Mouse (Mus musculus) brain, adult 2 months (tissue): ENCODE data around the gene Lhfpl5.

Source experiments
- DNase-seq: peaks from one replicate; pipeline ENCODE4 v3.0.0; 2011; ENCODE audit warnings: low read depth, low spot score

Gene Lhfpl5

DNA sequence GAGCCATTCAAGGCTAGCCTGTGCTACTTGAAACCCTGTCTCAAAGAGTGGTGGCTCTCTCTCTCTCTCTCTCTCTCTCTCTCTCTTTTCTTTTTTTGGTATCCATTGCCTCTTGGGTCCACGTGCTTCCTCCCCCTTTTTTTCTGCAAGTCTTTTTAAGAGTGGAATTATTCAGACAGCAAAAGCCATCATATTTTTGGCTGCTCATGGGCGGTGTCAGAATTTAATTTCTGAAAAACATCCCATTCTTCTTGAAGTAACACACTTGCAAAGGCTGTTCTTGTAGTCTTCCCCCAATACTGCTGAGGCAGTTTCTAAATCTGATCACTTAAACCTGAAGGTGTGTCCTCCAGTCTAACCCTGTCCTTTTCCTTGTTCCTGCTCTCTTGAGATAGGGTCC lies 51.5 kb downstream of the Lhfpl5 start:
- peak; percentile 89 for DNase-seq

DNA sequence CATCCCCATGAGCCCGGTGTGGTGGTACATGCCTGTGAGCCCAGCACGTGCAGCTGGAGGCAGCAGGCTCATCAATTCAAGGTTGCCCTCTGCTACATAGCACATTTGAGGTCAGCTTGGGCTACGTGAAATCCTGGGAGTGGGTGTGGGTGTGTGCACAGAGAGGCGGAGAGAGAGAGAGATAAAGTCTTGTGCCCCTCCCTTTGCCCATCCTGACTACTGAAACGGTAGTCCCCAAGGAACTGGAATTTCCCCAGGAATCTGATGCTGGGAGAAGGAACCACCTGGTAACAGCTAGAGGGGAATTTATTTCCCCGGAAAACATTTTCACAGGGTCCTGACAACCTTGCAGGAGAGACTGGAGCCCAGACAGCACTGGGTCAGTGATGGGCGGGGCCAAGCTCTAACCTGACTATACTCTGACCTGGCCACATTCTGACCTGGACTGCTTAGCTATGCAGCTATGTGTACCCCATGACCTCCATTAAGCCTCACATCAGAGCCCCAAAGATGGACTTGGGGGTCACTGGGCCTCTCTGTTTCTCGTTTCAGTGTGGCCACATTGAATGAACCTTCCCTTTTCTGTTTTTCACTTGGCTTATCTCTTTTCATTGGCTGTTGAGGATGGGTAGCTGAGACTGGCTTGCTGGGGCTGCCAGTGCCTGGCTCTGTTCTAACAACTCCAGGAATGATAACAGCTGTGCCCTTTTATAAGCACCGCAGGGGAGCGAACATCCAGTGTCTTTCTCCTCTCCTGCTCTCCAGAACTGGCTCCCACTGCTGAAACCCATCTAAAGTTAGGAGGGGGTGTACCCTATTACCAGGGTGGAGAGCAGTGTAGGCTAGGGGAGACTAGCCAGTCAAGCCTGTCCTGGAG lies 53.0 kb downstream of the Lhfpl5 start:
- peak; percentile 53 for DNase-seq

DNA sequence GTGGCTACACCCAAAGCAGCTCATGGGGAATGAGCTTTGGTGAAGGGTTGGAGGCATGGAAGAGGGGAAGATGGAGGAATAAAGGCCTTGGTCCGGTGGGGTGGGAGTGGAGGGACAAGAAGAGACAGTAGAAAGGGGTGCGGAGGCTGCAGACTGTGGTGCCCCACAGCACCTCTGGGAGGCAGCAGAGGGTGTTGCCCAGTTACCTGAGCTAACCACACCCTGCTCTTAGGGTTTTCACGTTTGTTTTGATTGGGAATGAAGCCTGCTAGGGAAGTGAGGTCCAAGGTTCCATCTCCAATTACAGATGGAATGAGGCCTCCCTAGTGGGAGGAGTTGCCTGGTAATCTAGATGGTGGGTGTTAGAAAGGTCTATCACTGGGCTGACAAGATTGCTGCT lies 53.7 kb downstream of the Lhfpl5 start:
- DNase-seq = no peak
